Mouse (Mus musculus) urinary bladder, postnatal 10 days (tissue): ENCODE results near the gene Hopx.
A peak's percentile ranks its signal among the peaks of the same experiment; 100 is the strongest.
"Not testable (repeated sequence)": the region's sequence is repeated elsewhere in the genome, so short reads cannot be mapped to it uniquely, and the experiment has no call there.

Experiments used
- DNase-seq: peaks from one replicate; pipeline ENCODE4 v3.0.0; 2022; ENCODE audit warnings: low spot score

The Hopx gene

DNA sequence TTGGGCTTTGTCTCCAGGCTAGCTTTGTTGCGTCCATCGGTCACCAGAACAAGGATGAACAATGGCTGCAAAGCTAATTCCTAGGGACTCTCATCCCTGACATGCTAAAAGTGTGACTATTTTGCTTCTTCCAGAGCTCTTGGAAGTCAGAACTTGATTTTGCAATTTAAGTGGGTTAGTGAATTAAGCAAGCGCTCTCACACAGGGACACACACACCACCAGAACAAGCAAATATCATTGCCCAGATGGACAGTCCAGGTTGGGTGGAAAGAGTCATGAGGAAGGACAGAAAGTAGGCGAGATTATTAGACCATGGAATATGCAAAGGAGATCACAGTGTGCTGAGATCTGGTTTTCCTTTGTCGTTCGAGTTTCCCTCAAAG, 14.9 kb downstream of the Hopx start:
- no peak for DNase-seq

DNA sequence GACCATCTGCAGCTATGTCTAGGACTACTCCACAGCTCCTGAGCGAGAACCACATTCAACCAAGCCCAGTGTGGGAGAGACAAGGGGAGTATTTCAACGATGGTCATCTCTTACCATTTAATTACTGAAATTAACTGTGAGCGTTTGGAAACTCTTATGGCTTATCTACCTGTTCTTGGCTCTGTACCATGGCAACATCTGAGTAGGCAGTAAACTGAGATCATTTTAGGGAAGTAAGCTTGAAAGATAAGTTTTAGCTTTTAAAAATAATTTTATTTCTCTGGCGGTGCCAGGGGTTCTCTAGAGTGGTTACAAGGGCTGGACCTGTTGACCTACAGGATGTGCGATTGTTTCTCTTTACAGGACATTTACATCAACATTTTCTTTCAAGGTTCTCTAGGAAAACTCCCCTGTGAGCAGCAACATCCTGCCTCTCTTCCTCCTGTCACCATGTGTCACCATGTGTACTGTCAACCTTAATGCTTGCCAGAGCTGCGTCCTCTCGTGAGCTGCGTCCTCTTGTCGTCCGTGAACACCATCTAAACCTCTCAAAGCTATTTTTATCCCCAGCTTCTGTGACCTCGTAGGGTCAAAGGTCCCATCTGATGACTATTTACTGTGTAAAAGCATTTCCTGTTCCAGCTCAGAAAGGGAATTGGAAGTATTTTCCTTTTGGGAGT, 15.5 kb downstream of the Hopx start:
- no peak for DNase-seq

DNA sequence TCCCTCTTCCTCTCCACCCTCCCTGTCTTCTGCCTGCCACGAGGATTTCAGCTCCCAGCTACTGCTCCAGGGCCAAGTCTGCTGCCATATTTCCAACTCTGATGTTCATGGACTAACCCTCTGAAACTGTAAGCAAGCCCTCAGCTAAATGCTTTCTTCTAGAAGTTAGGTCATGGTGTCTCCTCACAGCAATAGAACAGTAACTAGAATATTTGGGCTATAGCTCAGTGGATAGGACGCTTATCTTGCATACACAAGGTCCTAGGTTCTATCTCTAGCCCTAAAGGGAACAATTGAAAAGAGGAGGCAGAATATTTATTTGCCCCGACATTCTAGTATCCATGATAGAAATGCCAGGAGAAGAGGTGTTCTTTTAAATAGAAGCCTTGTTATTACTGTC, 16.0 kb downstream of the Hopx start:
- DNase-seq, result no peak

DNA sequence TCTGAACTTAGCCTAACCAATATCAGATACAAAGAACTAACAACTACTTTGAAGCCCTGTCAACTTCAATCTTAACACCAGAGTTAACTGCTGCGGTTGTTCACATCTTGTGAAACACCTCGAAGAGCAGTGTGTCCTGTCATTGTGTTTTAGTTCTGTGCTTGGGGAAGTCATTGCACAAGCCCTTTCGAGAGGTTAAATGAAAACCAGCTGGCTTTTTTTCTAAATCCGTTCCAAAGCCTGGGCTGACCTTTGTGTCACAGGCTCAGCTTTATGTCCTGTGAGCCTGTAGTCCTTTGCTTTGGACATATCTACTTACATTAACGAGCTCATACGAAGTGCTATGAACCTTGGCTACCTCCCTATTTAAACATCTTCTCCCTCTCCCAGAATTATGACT, 17.2 kb downstream of the Hopx start:
- DNase-seq, result no peak

GRCm38 (mm10) chr5:77096194-77096593, 18.7 kb downstream of the Hopx start:
- DNase-seq, result not testable (repeated sequence)

GRCm38 (mm10) chr5:77094510-77095491, 20.1 kb downstream of the Hopx start:
- DNase-seq, result peak; percentile 29

DNA sequence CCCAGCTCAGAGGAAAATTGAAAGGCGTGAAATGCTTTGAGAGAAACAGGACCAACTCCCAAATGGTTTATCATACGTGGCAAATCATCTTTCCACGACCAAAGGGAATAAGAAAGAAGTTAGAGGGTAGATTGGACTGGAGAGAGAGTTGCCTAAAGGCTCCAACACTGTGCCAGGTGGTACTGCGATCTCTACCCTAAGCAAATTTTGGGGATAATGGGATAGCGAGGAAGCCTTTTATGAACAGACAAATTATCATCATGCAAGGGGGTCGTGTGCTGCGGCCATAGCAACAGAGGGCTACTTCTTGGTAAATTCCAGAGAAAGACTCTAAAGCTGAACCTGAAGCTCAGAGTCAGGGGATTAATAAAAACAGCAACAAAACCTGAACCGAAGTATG, 21.0 kb downstream of the Hopx start:
- no peak for DNase-seq

DNA sequence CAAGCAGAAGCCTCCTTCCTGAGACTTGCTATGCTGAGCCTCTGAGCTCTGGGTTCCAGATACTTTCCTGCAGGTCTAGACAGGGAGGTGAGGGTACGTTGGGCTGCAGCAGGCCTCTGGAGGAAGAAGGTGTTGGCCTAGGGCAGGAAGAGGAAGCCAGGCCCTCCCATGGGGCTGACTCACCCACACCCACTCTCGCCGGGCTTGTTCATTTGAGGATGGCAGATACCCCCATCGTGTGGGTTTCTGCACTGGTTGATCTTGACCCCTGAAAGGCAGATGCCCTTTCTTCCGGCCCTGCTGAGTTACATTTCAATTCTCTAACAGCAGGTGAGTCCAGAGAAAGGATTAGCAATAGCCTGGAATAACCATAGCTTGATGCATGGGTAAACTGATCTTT, 22.4 kb downstream of the Hopx start:
- no peak for DNase-seq

DNA sequence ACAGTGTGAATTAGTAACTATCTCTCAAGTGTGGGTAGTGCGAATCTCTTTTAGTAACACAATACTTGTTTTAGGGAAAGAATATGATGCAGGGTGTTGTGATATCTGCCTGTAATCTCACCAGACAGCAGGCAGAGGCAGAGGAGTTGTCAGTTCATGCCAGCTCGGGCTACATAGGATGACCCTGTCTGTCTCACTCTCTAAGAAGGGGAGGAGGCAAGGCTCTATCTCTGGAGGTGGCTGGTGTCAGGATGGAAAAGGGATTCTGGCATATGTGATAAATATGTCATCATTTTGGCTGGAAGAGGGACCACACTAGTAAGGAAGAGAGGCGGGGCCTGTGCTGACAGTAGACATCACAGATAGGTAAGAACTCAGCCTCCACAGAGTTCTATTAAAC, 23.0 kb downstream of the Hopx start:
- no peak for DNase-seq

GRCm38 (mm10) chr5:77090521-77091096, 24.3 kb downstream of the Hopx start:
- DNase-seq, result no peak

DNA sequence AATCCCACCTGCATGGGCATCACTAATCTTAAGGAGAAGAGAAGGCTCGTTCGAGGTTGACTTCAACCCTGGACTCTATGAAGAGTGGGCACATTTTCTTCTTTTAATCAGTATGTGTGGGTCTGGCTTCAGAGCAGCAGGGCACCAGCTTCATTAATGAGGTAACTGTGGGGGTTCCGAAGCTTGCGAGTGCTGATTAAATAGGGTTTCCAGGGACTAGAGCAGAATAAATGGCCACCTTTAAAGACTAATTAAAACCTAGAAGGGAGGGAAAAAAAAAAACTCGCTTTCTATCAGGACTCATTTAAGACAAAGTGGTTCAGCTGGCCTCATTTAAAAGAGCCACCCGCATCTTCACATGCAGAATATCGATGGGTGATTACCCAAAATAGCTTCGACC, 25.0 kb downstream of the Hopx start:
- no peak for DNase-seq

- DNase-seq, result no peak
Observed at GRCm38 (mm10) chr5:77089294-77089693, 25.6 kb downstream of the Hopx start.

DNA sequence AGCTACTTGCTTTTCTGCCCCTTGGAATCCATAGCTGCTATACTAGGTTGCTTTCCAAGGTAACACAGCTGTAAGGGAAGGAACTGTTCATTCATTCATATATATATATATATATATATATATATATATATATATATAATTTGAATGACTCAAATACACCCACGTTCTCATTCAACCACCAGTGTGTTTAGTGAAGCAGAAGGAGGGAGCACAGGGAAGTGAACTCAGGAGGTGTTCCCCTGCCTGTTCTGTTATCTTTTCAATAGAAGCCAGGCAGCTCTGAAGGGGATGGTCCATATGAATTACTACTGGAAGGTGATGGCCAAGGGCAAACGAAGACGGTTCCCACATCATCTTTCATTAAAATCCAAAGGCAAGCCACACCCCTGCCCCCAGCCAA, 27.8 kb downstream of the Hopx start:
- no peak for DNase-seq

DNA sequence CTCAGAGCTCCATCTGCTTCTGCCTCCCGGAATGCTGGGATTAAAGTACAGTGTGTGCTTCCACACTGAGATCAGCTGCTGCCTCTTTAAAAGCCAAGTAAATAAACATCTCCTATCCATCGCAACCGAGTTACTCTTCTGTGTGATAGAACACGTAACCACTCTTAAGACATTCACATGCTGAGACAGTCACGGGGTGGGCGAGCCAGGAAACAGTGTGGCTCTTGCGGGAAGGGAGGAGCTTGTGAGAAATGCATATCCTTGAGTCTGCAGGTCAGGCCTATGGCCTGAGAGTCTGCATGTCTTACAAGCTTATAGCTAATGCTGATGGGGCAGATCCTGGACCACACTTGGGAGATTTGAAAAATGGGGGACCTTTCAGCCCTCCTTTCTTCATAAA, 28.4 kb downstream of the Hopx start:
- DNase-seq, result no peak

DNA sequence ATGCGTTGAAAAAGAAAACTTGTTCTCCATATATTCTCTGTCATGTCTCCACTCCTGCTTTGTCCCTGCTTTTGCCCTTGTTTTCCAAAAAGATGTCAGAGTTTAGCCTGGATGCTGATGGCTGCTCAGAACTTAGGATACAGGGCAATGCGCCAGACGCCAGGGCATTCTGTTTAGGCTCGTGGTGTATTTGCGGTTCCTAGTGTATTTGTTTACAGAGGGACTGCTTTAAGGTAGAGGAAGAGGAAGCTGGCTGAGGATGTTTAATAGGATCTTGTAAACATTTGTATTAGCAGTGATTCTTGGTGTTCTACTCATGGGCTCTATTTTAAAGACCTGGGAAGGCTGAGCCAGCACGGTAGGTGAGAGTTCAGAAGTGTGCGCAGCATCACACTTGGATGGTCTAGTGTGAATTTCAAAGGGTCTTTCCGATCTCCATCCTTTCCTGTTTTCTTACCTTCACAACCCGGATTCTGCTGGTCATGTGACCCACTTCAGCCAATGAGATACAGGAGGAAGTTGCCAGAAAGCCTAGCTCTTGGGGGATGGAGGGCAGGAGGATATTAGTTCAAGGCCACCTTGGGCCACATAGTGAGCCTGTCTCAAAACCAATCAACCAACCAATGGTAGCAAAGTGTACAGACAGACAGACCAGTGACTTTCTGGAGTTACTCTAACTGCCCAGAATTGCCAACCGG, 29.0 kb downstream of the Hopx start:
- DNase-seq, result no peak

GRCm38 (mm10) chr5:77084418-77084817, 30.5 kb downstream of the Hopx start:
- no peak for DNase-seq

DNA sequence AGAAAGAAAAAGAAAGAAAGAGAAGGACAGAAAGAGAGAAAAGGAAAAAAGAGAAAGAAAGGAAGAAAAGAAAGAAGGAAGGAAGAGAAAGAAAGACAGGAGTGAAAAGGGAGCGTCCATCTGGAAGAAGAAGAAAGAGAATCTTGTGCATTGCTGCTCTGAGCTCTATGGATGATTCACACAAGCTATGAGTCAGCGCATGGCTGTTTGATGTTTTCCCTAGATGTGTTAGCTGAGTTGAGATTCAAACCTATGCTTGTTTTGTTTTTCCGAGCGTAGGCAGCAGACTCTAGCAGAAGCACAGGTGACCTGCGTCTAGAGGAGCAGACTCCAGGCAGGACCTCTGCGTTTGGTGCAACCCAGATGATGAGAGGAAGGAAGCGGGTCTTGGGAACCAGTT, 32.2 kb downstream of the Hopx start:
- no peak for DNase-seq

- DNase-seq, result no peak
Observed at GRCm38 (mm10) chr5:77080761-77081160, 34.2 kb downstream of the Hopx start.

GRCm38 (mm10) chr5:77075951-77076350, 39.0 kb downstream of the Hopx start:
- DNase-seq, result no peak

DNA sequence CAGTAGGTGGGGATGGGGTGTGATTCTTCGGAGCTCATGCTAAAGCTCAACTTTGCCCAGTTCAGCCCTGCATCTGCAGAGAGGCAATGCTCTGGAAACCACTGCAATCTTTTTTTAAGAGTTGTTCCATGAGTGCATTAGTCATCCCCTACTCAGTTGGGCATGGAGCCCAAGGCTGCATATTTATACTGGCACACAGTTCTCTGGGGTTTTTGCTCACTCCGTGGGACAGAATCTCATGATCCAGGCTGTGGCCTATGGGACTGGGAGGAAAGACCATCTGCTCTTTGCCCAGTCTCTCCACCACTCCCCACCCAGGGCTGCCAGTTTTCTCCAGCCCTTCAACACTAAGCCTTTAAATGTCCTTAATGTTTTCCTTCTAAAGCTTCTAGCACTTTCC, 40.0 kb downstream of the Hopx start:
- DNase-seq, result no peak

- no peak for DNase-seq
Observed at GRCm38 (mm10) chr5:77073794-77074193, 41.1 kb downstream of the Hopx start.

DNA sequence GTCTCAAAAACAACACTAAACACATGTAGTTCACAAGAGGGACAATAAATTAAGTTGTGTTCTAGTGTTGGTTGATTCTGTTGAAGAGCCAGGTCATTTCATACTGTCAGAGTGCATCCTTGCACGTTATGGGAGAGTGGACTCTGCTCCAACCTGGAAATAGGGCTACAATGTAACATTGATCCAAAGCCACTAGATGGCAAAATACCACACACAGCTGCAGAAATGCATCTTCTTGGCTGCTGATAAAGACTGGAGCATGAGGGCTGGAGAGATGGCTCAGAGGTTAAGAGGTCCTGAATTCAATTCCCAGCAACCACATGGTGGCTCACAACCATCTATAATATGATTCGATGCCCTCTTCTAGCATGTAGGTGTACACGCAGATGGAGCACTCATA, 43.3 kb downstream of the Hopx start:
- no peak for DNase-seq
